Mouse (Mus musculus) MEL (cell line): ENCODE data around the gene Inpp1. TPM values are rescaled to one million over a fixed set of nuclear protein-coding genes. Genes with fewer than 3 reads are reported as not detected.
A peak's percentile ranks its signal among the peaks of the same experiment; 100 is the strongest.

Experiments used
- DNase-seq: peaks from one replicate; pipeline ENCODE4 v3.0.0; 2011; ENCODE audit warnings: low read depth, low spot score
- H3K27ac ChIP-seq: 2 replicates; pipeline ENCODE4 v1.5.1; 2012; ENCODE audit warnings: low read depth, mild to moderate bottlenecking, control low read depth, low read length, moderate library complexity; ENCODE audit not compliant: control insufficient read depth
- H3K27me3 ChIP-seq, 2 experiments: fragments of 150-350 bp in 1 of 2; sonication (generic) in 1 of 2; 2 replicates each; pipeline ENCODE4 v1.6.1; 2012; ENCODE audit warnings: low read length in 2 of 2, mild to moderate bottlenecking in 2 of 2, improper control_type of control experiment in 1 of 2, moderate library complexity in 1 of 2; ENCODE audit not compliant: insufficient read depth in 2 of 2, control insufficient read depth in 1 of 2
- H3K36me3 ChIP-seq, 2 experiments: 2 replicates each; pipeline ENCODE4 v1.6.1; 2012 to 2014; ENCODE audit warnings: low read length in 2 of 2, improper control_type of control experiment in 1 of 2, inconsistent platforms in 1 of 2, mild to moderate bottlenecking in 1 of 2; ENCODE audit not compliant: insufficient read depth in 2 of 2, control insufficient read depth in 1 of 2
- H3K4me1 ChIP-seq, 2 experiments: fragments of 150-350 bp in 1 of 2; sonication (generic) in 1 of 2; 2 replicates each; pipeline ENCODE4 v1.6.1; 2012; ENCODE audit warnings: low read length in 2 of 2, improper control_type of control experiment in 1 of 2, mild to moderate bottlenecking in 1 of 2; ENCODE audit not compliant: insufficient read depth in 2 of 2, control insufficient read depth in 1 of 2
- H3K4me3 ChIP-seq, 2 experiments: fragments of 150-350 bp in 1 of 2; sonication (generic) in 1 of 2; 2 replicates each; pipeline ENCODE4 v1.5.1; 2012; ENCODE audit warnings: low read depth in 2 of 2, low read length in 2 of 2, mild to moderate bottlenecking in 2 of 2, moderate library complexity in 2 of 2, control low read depth in 1 of 2, improper control_type of control experiment in 1 of 2; ENCODE audit not compliant: control insufficient read depth in 1 of 2, insufficient read depth in 1 of 2
- H3K79me2 ChIP-seq: 2 replicates; pipeline ENCODE4 v1.6.1; 2012; ENCODE audit warnings: mild to moderate bottlenecking, low read length, moderate library complexity; ENCODE audit not compliant: control insufficient read depth, poor library complexity, insufficient read depth
- H3K9ac ChIP-seq: 2 replicates; pipeline ENCODE4 v1.6.1; 2012; ENCODE audit warnings: low read depth, mild to moderate bottlenecking, control low read depth, low read length, moderate library complexity; ENCODE audit not compliant: control insufficient read depth, poor library complexity, severe bottlenecking
- H3K9me3 ChIP-seq: fragments of 150-350 bp; sonication (generic); replicated peaks from 2 replicates; pipeline ENCODE4 v1.6.1; 2012; ENCODE audit warnings: mild to moderate bottlenecking, low read length, improper control_type of control experiment, moderate library complexity; ENCODE audit not compliant: insufficient read depth
- BHLHE40 ChIP-seq: IDR thresholded peaks from 2 replicates; pipeline ENCODE4 v1.6.1; 2012; ENCODE audit warnings: low read depth, mild to moderate bottlenecking, inconsistent platforms, low read length, improper control_type of control experiment, borderline replicate concordance
- CHD1 ChIP-seq: IDR thresholded peaks from 2 replicates; pipeline ENCODE4 v1.6.1; 2012; ENCODE audit warnings: low read depth, mild to moderate bottlenecking, inconsistent platforms, low read length, improper control_type of control experiment
- CTCF ChIP-seq, 3 experiments: IDR thresholded peaks in 2 of 3; conservative IDR thresholded peaks in 1 of 3; 2 replicates each; pipeline ENCODE4 v1.5.1; 2011 to 2012; ENCODE audit warnings: low read length in 3 of 3, low read depth in 2 of 3, mild to moderate bottlenecking in 2 of 3, improper control_type of control experiment in 1 of 3, inconsistent platforms in 1 of 3, mixed read lengths in 1 of 3, moderate library complexity in 1 of 3; ENCODE audit not compliant: control insufficient read depth in 1 of 3, insufficient read depth in 1 of 3, poor library complexity in 1 of 3, severe bottlenecking in 1 of 3
- E2F4 ChIP-seq: IDR thresholded peaks from 2 replicates; pipeline ENCODE4 v1.6.1; 2011; ENCODE audit warnings: low read depth, low read length, improper control_type of control experiment, borderline replicate concordance
- EP300 ChIP-seq, 2 experiments: IDR thresholded peaks; 2 replicates each; pipeline ENCODE4 v1.6.1; 2011; ENCODE audit warnings: improper control_type of control experiment in 2 of 2, low read length in 2 of 2, low read depth in 1 of 2, mild to moderate bottlenecking in 1 of 2
- ETS1 ChIP-seq: IDR thresholded peaks from 2 replicates; pipeline ENCODE4 v1.6.1; 2012; ENCODE audit warnings: low read depth, mild to moderate bottlenecking, inconsistent platforms, low read length, improper control_type of control experiment, moderate library complexity
- GABPA ChIP-seq: IDR thresholded peaks from 2 replicates; pipeline ENCODE4 v1.6.1; 2012; ENCODE audit warnings: low read depth, mild to moderate bottlenecking, inconsistent platforms, low read length, improper control_type of control experiment, moderate library complexity
- GATA1 ChIP-seq: IDR thresholded peaks from 2 replicates; pipeline ENCODE4 v1.6.1; 2011; ENCODE audit warnings: low read depth, low read length, improper control_type of control experiment
- MAX ChIP-seq: IDR thresholded peaks from 2 replicates; pipeline ENCODE4 v1.6.1; 2011; ENCODE audit warnings: low read length, improper control_type of control experiment
- MXI1 ChIP-seq: IDR thresholded peaks from 2 replicates; pipeline ENCODE4 v1.6.1; 2011; ENCODE audit warnings: mild to moderate bottlenecking, low read depth, low read length, improper control_type of control experiment
- MYB ChIP-seq: IDR thresholded peaks from 2 replicates; pipeline ENCODE4 v1.6.1; 2011; ENCODE audit warnings: mild to moderate bottlenecking, low read depth, low read length, improper control_type of control experiment
- NELFE ChIP-seq: IDR thresholded peaks from 2 replicates; pipeline ENCODE4 v1.6.1; 2011; ENCODE audit warnings: low read depth, low read length, improper control_type of control experiment
- NRF1 ChIP-seq: IDR thresholded peaks from 2 replicates; pipeline ENCODE4 v1.6.1; 2014; ENCODE audit warnings: low read depth, mild to moderate bottlenecking, inconsistent platforms, low read length, improper control_type of control experiment, moderate library complexity; ENCODE audit not compliant: poor library complexity, insufficient read depth, severe bottlenecking
- POLR2AphosphoS5 ChIP-seq: IDR thresholded peaks from 2 replicates; pipeline ENCODE4 v1.6.1; 2012; ENCODE audit warnings: low read depth, borderline replicate concordance, mild to moderate bottlenecking, inconsistent platforms, low read length, moderate library complexity, mixed read lengths
- SIN3A ChIP-seq: IDR thresholded peaks from 2 replicates; pipeline ENCODE4 v1.6.1; 2012; ENCODE audit warnings: low read length, improper control_type of control experiment, inconsistent platforms
- TBP ChIP-seq: IDR thresholded peaks from 2 replicates; pipeline ENCODE4 v1.8.0; 2011; ENCODE audit warnings: low read depth, low read length, improper control_type of control experiment
- TCF12 ChIP-seq: IDR thresholded peaks from 2 replicates; pipeline ENCODE4 v1.6.1; 2014; ENCODE audit warnings: low read depth, mild to moderate bottlenecking, inconsistent platforms, low read length, improper control_type of control experiment, moderate library complexity
- UBTF ChIP-seq: IDR thresholded peaks from 2 replicates; pipeline ENCODE4 v1.6.1; 2012; ENCODE audit warnings: low read depth, mild to moderate bottlenecking, inconsistent platforms, low read length, improper control_type of control experiment, moderate library complexity, borderline replicate concordance; ENCODE audit not compliant: insufficient read depth
- USF1 ChIP-seq: IDR thresholded peaks from 2 replicates; pipeline ENCODE4 v1.6.1; 2014; ENCODE audit warnings: low read depth, mild to moderate bottlenecking, inconsistent platforms, low read length, improper control_type of control experiment, moderate library complexity
- ZNF384 ChIP-seq: IDR thresholded peaks from 2 replicates; pipeline ENCODE4 v1.6.1; 2012; ENCODE audit warnings: low read depth, mild to moderate bottlenecking, inconsistent platforms, low read length, improper control_type of control experiment
- polyA plus RNA-seq, 2 experiments: library from polyadenylated mRNA; stranded (reverse) in 1 of 2; unstranded in 1 of 2; fragments of >175 nt in 1 of 2; fragments of >200 nt in 1 of 2; gene quantifications; 2 replicates each; pipeline versions ENCODE4 v1.2.1 to v1.2.4; 2012; ENCODE audit warnings: low replicate concordance in 2 of 2, low read depth in 1 of 2; ENCODE audit not compliant: insufficient read length in 2 of 2, insufficient read depth in 1 of 2, missing spikeins in 1 of 2
- total RNA-seq: library from RNA; depleted of rRNA; stranded (reverse); fragments of 300-350 nt; gene quantifications from 2 replicates; pipeline ENCODE4 v1.2.3, GENCODE M21; 2012

The Inpp1 gene
- total and polyA plus RNA-seq, 3 experiments = 0.96 to 5.9 TPM; not detected in 1

DNA sequence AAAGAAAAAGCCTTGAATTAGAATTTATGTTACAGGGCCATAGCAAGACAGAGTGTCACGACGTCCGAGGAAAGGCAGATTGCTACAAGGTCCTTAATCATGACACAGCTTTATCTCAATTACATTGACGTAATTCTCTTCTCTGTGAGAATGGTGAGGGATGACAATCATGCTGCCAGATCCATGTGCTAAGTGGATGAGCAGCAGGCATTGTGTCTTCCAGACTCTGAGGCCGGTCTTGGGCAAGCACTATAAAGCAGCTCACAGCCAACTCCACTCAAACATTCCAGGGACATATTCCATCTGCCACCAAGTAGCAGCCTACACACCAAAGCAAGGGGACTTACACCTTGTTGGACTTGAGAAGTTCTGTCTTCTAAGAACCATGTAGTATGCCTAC lies 17.7 kb downstream of the Inpp1 start:
- Histone ChIP-seq H3K4me1 (peaks cover 9 to 10% of the 10 kb centered on the region in 2 experiments), H3K36me3 (peaks cover 0 to 11% of the 10 kb centered on the region in 2 experiments; a peak in 2 of 4 replicates), H3K4me3 (peak overlapping the region in 1 of 2 experiments; percentile 15; a peak in 2 of 4 replicates), H3K9ac (no peak overlapping the region; the same call in 1 of the 2 replicates), H3K9me3 (no peaks in the 10 kb centered on the region), H3K27me3 (no peaks in the 10 kb centered on the region), H3K79me2 (no peaks in the 10 kb centered on the region), H3K27ac (peak overlapping the region; percentile 54)
- peak; percentile 18 for DNase-seq
- TF ChIP-seq MYB (no peak), MAX (peak; percentile 13; the same call in 1 of the 2 replicates)

DNA sequence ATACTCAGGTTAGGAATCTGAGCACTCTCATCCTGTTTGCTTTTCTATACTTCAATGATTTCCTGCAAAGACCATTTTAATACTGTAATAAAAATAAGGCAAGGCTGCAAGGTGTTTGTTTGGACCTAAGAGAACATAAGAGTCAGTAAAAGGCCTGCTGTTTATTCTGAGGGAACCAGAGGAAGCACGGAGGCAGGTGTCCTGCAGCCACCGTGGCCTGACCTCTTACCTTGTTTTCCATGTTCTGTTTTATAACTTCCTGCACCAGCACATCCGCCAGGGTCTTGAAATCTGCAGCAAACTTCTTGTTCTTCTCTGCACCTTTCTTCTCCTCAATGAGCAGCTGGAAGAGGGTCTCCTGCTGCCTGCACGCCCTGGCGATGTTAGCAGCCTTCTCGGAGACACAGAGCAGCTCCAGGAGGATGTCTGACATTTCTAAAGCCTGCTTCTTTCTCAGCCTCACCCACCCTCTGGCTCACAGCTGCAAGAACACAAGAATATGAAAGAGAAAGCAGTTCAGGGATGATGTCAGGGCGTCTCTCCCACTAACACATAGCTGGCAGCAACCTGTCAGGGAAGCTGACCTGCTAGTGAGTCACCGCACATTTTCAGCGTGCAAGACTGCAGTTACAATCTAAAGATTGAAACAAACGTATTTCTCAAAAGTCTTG lies 18.3 kb downstream of the Inpp1 start:
- H3K4me3 ChIP-seq = no peak overlapping the region
- H3K27me3 ChIP-seq = no peaks in the 10 kb centered on the region
- H3K9me3 ChIP-seq = no peaks in the 10 kb centered on the region
- H3K36me3 ChIP-seq = peaks cover 0 to 11% of the 10 kb centered on the region in 2 experiments; a peak in 2 of 4 replicates
- DNase-seq = peak; percentile 14
- no peak overlapping the region for H3K27ac ChIP-seq
- TF ChIP-seq TCF12 (no peak), ETS1 (no peak), SIN3A (no peak), USF1 (no peak), EP300 (IDR thresholded peaks at IDR 0.05; ENCODE audit: low read depth in 1 of 2, low read length in 2 of 2) (no peak), CTCF (IDR thresholded peaks at IDR 0.05 in 2 of 3, conservative IDR thresholded peaks at IDR 0.05 in 1 of 3; ENCODE audit: control insufficient read depth in 1 of 3, insufficient read depth in 1 of 3, low read depth in 2 of 3, low read length in 3 of 3, poor library complexity in 1 of 3, severe bottlenecking in 1 of 3) (no peak), ZNF384 (no peak), UBTF (no peak)
- TF ChIP-seq, all 39 proteins: peak for 0
- H3K9ac ChIP-seq = no peak overlapping the region
- H3K4me1 ChIP-seq = peaks cover 9 to 10% of the 10 kb centered on the region in 2 experiments
- H3K79me2 ChIP-seq = no peaks in the 10 kb centered on the region

DNA sequence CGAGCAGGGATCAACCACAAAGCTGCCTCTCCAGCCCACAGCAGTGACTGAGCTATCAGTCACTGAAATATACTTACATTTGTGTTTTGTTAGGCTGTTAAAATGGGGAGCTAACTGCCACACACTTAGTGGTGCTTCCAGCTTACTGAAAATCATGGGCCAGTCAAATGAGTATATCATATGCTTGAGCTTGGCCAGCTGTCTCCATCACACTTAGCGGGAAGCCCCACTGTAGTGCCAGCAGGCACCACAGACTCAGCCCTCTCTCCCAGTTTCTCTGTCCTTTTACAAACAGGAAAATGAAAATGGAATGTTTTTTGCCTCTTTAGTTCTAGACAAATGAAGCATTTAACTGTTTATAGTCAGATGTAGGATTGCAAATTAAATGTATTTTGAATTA lies 21.6 kb downstream of the Inpp1 start:
- no peaks in the 10 kb centered on the region for H3K9me3 ChIP-seq
- no peak overlapping the region for H3K9ac ChIP-seq
- DNase-seq = no peak
- no peaks in the 10 kb centered on the region for H3K79me2 ChIP-seq
- no peaks in the 10 kb centered on the region for H3K27me3 ChIP-seq
- no peak overlapping the region for H3K27ac ChIP-seq
- no peak for TF ChIP-seq ETS1
- TF ChIP-seq GABPA = no peak
- no peak for TF ChIP-seq SIN3A
- TF ChIP-seq USF1 = no peak
- no peak for TF ChIP-seq MYB
- no peak for TF ChIP-seq NRF1
- TF ChIP-seq TBP = no peak
- no peak for TF ChIP-seq TCF12
- no peak for TF ChIP-seq GATA1
- TF ChIP-seq NELFE = no peak
- no peak for TF ChIP-seq MAX
- TF ChIP-seq POLR2AphosphoS5 = no peak
- no peak for TF ChIP-seq CHD1
- TF ChIP-seq BHLHE40 = no peak
- TF ChIP-seq UBTF = no peak
- TF ChIP-seq MXI1 = no peak
- no peak for TF ChIP-seq E2F4
- TF ChIP-seq, all 39 proteins: peak for 0
- peaks cover 0 to 3% of the 10 kb centered on the region in 2 experiments; a peak in 2 of 4 replicates for H3K36me3 ChIP-seq
- peaks cover 2 to 7% of the 10 kb centered on the region in 2 experiments; a peak in 2 of 4 replicates for H3K4me1 ChIP-seq
- no peak overlapping the region for H3K4me3 ChIP-seq
